Mouse (Mus musculus) kidney, adult 9 months (tissue): ENCODE measurements at regions not wholly inside any gene's neighbourhood (a gene's known extent, or its start where the extent isn't known, plus 50 kb on each side); places are given as distances from the start of the nearest gene placed in this dataset.
"Not testable (repeated sequence)": the region's sequence is repeated elsewhere in the genome, so short reads cannot be mapped to it uniquely, and the experiment has no call there.

Experiments
- DNase-seq: peaks from one replicate; pipeline ENCODE4 v3.0.0; 2022

DNA sequence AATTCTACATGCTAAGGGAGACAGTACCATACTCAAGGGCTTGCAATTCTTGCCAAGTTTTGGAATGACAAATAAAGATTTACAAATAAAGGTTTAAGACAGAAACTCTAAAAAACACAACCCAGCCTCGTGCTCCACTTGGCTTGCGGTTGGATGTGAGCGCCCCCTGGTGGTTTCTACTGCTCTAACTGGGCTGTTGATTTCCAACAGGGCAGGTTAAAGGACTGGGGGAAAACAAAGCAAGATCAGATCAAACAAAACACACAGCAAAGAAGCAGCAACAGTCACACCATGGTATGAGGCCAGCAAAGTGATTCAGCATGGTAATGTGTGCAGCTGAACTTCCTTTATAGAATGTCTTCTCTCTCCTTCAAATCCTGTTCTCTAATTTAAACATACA is 339.2 kb downstream of the Adam3 start:
- peak; percentile 73 for DNase-seq

DNA sequence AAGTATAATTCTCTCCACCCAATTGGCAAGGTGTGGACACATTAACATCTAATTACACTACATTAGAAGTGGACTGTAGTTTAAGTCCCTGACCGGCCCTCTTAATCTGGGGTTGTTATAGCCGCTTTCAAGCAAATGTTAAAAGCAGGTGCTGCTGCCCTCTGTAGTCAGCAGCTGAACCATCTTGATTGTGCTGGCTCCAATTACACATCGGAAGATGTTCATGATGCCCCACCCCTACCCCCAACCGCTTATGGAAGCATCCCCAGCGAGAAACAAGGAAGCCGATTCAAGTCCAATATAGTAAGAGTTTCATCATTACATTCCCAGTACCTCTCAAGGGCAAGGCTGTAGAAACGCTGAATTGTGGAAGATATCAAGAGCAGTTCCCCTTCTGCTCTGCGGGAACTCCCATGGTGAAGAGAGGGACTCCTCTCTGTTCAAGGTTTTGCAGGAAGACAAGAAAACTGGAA is 341.7 kb downstream of the Adam3 start:
- no peak for DNase-seq

GRCm38 (mm10) chr8:24383130-24383962 is 342.3 kb downstream of the Adam3 start:
- DNase-seq, result no peak

- no peak for DNase-seq
Observed at GRCm38 (mm10) chr8:24381666-24382253, 343.9 kb downstream of the Adam3 start.

GRCm38 (mm10) chr8:24378070-24378469 is 347.6 kb downstream of the Adam3 start:
- DNase-seq, result no peak

- DNase-seq, result not testable (repeated sequence)
Observed at GRCm38 (mm10) chr8:24376846-24377245, 348.8 kb downstream of the Adam3 start.

DNA sequence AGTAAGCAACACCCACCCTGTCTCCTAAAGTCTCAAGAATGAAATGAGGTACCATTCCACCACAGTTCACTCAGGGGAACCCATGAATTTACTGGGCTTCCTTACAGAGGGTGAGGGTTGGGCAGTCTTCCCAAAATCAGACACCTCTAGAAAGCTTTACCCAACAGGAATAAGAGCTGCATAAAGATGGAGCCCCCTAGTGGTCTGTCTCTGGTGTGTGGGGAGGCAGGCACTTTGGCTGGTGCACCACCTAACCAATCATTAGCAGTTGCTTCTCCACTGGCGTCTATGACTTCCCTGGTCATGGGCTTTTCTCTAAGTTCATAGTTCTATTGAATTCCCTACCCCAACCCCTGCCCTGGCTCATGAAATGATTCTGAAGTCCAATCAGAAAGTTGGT is 351.1 kb downstream of the Adam3 start:
- no peak for DNase-seq

DNA sequence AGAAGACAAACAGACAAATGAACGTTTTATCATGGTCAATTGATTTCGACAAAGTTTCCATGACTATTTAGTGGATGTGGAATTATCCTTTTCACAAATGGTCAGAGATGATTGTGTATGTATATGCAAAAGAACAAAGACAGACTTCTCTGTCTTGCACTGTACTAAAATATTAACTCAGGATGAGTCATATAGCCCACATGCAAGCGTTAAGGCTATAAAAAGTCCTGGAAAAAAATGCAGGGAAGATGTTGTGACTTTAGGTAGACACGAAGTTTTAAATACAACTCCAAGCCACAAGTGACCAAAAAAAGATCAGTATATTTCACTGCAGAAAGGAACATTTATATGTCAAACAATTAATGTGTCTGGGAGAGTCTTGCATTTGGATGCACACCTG is 353.6 kb downstream of the Adam3 start:
- DNase-seq, result no peak

DNA sequence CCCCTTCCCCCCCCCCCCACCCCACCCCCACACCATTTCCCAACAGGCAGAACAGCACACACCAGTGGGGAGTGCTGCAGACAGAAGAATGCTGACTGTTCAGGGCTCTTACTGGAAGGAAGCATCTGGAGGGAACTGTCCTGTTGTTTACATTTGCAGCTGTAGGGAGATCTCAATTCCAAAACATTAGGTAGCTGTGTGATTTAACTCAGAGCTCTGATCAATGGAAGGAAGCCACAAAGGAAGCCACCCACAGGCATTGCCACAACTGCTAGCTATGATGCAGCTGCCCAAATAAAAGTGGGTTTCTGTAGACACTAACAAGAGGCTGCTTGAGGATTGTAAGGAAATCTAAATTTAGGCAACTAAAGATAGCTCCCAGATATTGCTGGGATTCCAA is 359.7 kb downstream of the Adam3 start:
- no peak for DNase-seq

GRCm38 (mm10) chr8:24364685-24365084 is 361.0 kb downstream of the Adam3 start:
- peak; percentile 6 for DNase-seq

GRCm38 (mm10) chr8:24359022-24359600 is 366.5 kb downstream of the Adam3 start:
- DNase-seq, result no peak

DNA sequence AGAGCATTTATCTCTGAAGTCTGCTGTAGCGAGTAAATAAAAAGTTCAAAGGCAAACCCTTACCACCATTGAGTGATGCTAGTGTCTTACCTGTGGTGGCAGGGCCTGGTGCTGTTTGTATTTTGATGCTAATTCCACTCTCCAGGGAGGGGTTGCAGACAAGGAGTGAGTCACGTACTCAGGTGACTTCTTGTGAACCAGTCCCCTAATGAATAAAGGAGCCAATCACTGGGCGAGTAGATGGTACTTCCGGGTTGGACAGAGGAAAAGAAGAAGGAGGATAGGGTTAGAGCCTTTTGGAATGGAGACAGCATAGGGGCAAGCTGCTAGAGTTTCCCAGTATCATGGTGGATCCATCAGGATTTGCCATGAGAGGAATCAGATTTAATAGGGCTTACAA is 370.5 kb downstream of the Adam3 start:
- no peak for DNase-seq

DNA sequence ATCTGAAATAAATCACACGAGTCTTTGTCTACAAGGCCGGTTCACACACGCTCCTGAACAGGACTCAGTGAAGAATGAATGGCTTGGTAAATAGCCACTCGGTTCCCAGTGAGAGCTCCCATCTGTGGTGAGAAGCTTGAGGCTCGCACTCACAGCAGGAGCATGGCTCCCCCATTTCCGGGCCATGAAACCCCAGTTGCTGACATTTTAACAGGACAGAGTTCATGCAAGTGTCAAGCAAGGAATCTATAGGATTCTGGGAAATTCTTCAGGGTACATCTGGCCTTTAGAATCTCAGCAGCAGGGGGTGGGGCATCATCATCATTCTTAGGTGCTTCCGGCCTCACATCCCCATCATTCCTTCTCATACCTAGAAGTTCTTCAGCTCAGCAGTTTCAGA is 371.8 kb downstream of the Adam3 start:
- no peak for DNase-seq

DNA sequence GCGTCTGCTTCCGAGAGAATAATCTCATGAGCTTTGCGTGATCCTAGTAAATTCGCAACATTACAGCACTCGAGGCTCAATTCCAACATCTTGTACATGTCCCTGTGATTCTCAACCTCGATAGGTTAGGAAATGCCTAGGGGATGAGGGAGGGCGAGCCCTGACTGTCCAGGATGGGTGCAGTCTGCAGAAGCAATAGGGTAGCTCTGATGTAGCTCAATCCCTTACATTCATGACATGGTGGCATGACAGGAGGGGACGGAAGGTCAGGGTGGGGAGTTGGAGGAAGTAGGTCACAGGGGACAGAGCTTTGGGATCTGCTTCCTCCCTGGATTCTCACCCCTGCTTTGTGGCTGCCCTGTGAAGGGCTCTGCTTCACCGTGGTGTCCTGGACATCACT is 373.3 kb downstream of the Adam3 start:
- no peak for DNase-seq

GRCm38 (mm10) chr8:24351760-24352159 is 373.9 kb downstream of the Adam3 start:
- DNase-seq, result peak; percentile 13

- no peak for DNase-seq
Observed at GRCm38 (mm10) chr8:24346390-24347113, 379.1 kb downstream of the Adam3 start.

GRCm38 (mm10) chr8:24338694-24339093 is 387.0 kb downstream of the Adam3 start:
- no peak for DNase-seq

- DNase-seq, result no peak
Observed at GRCm38 (mm10) chr8:24337635-24338034, 388.0 kb downstream of the Adam3 start.

GRCm38 (mm10) chr8:24335709-24336108 is 389.9 kb downstream of the Adam3 start:
- no peak for DNase-seq

- DNase-seq, result no peak
Observed at GRCm38 (mm10) chr8:24333705-24334104, 391.9 kb downstream of the Adam3 start.

DNA sequence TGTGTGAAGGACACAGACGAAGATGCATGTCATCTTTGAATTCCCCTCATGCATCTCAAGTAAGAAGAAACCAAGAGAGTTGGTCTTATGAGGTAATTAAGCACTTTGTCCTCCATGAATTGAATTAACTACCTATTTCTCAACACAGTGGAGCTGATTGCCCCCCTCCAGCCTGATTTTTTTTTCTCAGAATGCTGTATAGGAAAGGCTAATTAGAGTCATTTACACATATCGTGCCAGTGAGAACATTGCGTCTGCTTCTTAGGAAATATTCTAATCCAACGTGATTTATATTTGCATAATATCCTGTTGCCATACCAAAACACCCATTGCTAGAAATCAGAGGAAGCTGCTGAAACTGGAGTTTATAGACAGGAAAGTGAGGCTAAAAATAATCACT is 414.8 kb downstream of the Adam3 start:
- DNase-seq, result peak; percentile 11

GRCm38 (mm10) chr8:24294565-24294964 is 431.1 kb downstream of the Adam3 start:
- no peak for DNase-seq

DNA sequence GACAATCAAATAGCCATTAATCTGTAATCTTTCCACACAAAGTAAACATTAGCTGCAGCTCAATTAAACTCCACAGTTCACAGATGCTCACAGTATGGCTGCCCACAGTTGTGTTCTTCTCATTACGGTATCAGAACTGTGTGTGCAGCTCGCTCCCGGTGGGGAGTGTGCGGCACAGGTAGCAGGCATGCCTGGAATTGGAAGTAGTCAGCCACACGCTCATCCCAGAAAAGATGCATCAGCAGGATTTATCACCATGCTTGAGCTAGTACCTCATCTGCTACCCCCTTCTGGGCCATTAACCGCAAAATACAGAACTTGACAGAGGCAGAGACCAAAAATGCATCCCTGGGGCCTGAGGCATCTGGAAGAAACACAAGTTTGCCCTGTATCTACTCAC is 437.8 kb downstream of the Adam3 start:
- no peak for DNase-seq
